Mouse (Mus musculus) lung, adult 2 months (tissue): ENCODE measurements around the gene Isoc2b.

Experiments used
- CTCF ChIP-seq: fragments of 200-500 bp; IDR thresholded peaks from 2 replicates; pipeline ENCODE4 v1.5.1; 2011; ENCODE audit warnings: mild to moderate bottlenecking, low read length, control low read depth; ENCODE audit not compliant: insufficient read depth
- POLR2A ChIP-seq: fragments of 200-500 bp; IDR thresholded peaks from 2 replicates; pipeline ENCODE4 v1.6.1; 2011; ENCODE audit warnings: low read depth, mild to moderate bottlenecking, control low read depth, low read length, borderline replicate concordance; ENCODE audit errors: extremely low read depth

GRCm38 (mm10) chr7:4843604-4844244 lies 26.3 kb downstream of the Isoc2b start:
- no peak for TF ChIP-seq CTCF
- TF ChIP-seq POLR2A = no peak
